Mouse (Mus musculus) urinary bladder, postnatal 36 days (tissue): ENCODE results near the gene Txnrd2.

Experiments used
- DNase-seq, 2 experiments: peaks; one replicate each; pipeline ENCODE4 v3.0.0; 2022; ENCODE audit warnings: low spot score in 2 of 2, mixed read lengths in 1 of 2

Gene Txnrd2

DNA sequence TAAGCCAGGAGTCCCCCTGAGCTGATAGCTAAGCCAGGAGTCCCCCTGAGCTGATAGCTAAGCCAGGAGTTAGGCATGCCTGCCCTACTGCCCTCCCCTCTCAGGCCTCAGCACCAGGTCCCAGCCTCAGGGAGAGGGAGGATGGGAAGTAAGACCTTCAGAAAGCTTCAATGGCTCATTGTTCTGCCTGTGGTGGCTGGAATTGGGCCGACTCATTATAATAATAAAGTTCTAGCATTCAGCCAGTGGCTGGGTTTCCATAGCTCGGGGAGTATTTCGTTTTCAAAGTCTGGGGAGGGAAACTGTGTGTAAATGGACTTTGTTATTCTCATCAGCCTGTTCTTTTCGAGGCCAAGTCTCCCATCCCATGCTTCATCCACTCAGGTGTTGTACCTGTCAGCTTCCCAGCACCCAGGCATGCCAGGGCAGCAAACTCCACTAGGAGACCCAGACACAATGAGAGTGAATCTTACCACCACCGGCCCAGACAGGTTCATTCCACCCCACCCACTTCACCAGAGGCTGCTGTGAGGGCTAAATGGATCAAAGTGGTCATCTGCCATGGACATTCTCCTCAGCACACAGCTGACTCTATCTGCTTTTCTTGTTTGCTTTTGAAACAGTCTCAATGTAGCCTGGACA is 58.7 kb downstream of the Txnrd2 start:
- no peak for DNase-seq

DNA sequence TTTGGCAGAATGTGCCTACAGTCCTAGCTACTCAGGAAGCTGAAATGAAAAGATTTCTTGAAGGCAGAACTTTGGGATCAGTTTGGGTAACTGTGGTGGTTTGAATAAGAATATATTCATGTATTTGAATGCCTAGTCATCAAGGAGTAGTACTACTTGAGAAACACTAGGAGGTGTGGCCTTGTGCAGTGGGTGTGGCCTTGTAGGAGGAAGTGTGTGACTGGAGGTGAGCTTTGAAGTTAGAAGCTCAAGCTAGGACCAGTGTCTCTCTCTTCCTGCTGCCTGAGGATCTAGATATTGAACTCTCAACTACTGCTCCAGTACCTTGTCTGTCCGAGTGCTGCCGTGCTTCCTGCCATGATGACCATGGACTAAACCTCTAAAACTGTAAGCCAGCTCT is 59.9 kb downstream of the Txnrd2 start:
- no peak for DNase-seq

DNA sequence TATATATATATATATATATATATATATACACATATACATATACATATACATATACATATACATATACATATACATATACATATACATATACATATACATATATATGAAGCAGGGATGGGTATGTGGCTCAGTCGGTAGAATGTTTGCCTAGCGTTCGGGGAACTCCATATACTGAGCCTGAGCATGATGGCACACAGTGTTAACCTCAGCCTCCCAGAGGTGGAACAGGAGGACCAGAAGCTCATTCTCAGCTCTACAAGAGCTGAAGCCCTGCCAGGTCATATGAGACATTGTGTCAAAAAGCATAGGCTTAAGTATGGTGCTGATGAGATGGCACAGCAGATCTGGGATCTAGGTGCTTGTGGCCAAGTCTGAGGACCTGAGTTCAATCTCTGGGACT is 64.1 kb downstream of the Txnrd2 start:
- DNase-seq = no peak

DNA sequence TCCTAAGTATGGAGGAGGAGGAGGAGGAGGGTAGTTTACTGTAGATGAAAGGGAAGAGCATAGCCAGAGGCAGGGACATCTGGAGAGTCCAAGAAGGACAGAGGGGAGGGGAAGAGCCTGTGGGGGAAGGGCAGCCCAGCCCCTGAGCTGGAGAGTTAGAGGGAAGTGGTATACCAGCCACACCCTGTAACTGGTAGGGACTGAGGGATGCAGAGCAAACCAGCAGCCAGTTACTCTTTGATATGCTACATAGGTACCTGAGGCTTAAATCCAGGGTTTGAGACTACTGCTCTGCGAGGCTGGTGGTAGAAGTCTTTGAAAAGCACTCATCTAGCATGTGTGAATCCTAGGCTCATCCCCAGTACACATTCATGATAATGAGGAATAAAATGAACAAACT is 64.7 kb downstream of the Txnrd2 start:
- DNase-seq = no peak

DNA sequence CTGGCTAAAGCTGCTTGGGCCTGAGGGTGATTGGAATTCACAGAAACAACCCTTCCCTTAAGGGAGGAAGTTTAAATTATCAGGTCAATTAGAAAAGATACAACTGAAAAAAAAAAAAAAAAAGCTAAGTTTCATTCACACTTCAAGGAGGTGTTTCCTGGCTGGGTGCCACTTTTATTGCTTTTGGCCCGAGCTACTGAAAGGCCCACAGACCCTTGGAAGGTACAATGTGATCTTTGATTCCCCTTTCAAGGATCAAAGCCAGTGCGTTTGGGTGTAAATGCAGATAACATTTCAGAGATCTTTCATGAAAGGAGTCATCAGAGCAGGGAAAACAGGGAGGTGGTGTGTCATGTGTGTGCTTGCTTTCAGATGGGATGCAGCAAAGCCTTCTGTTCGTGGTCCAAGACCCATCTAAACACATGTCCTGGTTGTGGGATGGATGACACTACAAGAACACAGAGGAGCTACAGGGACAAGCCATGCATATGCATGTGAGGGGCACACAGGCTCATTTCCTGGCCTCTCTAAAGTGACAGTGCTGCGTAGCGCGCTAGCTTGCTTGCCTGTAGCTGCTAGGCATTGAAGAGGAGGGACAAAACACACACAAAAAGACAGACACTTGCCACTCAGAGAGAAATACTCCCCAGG is 71.8 kb downstream of the Txnrd2 start:
- peak; percentile 13 to 37 for DNase-seq

DNA sequence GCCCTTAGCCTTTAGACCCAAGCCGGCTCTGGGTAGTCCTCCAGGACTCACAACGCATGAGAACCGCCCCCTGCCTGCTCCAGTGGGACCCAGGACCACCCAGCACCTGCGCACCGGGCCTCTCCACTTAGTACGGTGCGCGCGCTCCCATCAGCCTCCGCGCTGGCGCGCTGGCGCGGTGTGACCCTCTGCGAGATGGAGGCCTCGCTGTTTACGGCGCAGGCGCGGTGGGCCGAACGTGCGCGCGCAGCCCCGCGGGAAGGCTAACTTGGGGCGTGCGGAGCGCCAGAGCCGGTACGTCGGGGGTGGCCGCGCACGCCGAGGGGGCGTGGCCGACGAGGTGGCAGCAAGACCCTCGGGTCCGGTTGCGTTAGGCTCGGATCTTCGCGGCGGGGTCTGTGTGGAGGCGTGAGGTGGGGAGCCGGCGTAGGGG is 72.4 kb downstream of the Txnrd2 start, which contains the start of the genes Gnb1l and Rtl10:
TSS of gene Gnb1l (plus strand) at position 156 of the 433 bp plus-strand sequence.
TSS of gene Rtl10 (plus strand) at position 344 of the 433 bp plus-strand sequence.
- peak; percentile 86 to 94 for DNase-seq

DNA sequence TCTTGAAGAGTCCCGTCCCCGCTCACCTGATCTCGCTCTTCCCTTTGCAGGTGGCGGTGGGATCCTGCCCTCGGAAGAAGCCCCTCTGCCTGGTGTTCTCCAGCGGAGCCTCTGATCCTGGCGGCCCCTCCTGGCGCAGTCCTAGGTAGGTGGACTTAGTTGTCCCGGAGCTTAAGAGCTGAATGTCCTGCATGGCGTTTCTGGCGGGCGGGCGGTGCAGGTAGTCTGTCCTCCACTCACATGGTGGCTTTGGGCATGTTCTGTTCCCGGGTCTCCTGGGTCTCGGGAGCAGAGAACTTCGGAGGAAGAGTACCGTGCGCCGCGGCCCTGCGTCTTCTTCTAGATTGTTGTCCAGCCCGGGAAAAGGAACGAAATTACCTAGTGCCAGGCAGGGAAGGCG is 72.8 kb downstream of the Txnrd2 start:
- peak; percentile 16 to 27 for DNase-seq

DNA sequence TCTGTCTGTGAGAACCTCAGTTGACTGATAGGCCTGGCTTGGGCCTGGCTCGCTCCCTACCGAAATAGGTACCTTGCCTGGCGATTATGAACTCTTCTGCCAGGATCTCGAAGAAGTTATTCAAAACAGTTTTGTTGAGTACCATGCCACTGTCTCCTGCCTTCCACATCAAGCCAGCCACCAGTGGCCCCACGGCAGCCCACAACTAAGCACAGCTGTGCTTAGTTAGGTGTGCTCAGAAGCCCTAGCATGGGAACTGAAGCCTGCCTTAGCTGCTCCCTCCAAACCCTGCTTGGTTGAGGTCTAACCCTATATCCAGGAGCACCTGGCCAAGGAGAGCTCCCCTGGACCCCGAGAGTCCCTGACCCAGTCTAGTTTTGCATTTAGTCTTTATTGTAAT is 75.3 kb downstream of the Txnrd2 start:
- no peak for DNase-seq

DNA sequence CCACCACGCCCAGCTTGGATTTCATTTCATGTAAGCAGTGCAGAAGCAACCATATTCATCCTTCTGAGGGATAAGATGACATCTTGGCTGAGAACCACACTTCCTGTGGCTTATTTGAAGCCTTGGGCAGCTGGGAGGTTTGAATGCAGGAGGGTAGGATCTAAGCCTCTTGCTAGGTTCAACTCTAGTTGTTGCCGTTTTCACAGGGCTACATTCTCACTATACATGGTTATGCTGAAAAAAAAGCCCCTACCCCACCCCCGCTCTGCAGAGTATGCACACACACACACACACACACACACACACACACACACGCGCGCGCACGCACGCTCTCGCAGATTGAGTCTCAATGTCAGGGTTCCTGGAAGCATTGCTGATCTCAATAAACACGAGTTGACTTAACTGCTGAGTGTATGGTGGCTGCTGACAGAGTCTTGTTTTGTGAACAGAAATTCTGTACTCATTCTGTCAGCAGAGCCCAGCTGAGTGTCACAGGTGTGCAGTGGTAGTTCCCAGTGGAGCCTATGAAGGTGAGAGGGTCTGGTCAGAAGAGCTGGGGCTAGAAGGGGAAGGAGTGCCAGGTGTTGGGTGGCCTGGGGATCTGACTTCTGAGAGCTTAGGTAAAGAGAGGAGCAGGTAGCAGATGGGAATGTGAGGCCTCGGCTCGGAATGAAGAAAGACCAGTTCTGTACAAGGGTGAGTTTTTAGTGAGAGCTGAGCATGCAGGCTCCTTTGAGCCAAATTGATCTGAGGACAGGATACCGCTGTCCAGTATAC is 77.6 kb downstream of the Txnrd2 start:
- DNase-seq = no peak

DNA sequence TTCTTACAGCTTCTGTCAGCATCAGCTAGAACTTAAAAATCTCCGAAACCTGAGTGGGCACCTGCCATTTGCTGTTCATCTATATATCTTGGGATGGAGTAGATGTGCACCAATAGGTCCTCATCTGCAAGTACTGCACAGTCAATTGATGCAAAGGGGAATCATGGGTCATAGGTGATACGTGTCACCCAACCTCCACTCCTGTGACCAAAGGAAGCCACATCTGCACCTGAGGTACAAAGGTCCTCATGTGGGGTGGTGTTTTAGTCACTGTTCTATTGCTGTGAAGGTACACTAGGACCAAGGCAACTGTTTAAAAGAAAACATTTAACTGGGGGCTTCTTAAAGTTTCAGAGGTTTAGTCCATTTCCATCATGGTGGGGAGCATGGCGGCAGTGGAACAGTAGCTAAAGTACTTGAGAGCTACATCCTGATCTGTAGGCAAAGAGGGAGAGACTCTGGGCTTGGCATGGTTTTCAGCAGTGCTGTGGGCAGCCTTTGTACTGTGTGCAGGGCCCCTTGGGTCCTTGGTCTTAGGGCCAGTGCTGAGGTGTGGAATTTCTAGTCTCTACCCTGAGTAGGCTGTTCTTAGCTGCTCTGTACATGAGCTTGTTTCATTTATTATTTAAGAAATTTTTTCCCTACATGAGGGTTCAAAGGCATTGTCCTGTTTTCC is 80.5 kb downstream of the Txnrd2 start:
- DNase-seq = no peak

DNA sequence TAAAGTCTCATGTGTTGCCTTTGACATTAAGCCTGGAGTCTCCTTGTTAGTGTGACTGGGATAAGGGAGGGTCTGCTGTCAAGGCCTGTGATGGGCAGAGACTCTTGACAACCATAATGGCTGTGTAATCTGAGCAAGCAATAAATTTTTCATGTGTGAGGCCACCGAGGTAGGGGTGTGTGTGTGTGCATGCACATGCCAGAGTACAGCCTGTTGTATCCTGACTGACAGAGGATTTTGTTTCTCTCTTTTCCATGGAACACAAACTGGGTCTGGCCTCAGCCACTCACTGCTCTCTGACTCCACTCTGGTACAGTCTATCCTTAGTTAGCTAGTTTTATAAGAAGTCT is 81.0 kb downstream of the Txnrd2 start:
- no peak for DNase-seq

DNA sequence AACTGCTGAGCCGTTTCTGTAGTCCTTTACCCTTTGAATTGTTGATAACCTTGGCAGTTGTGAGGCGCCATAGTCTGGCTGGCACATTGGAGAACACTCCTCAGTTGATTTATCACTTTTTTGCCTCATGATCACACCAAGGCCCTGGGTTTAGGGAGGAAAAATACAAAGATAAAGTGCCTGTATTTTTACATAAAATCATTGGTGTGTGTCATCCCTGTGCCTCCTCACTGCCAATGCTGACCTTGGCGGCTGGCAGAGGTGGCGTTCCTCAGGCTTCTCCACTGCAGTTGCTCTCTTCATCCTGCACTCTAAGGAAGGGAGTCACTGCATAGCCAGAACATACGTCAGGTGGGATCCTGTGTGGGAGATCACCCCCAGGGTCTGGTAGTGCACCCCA is 85.6 kb downstream of the Txnrd2 start:
- no peak for DNase-seq

DNA sequence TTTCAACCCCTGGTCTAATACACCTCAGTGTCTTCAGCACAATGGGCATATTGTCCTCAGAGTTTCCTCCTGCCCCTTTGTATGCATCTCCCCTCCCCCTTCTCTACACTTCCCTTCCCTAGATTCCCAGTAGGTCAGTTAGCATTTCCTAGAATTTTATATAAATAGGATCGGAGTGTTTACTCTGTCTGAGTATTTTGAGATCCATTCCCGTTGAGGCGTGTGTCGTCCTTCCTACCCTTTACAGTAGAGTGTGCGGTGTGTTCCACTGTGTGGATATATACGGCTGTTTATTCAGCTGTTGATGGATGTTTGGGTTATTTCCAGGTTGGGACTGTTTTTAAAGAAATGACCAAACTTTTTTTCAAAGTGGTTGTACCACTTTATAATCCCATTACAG is 87.3 kb downstream of the Txnrd2 start:
- DNase-seq = no peak

DNA sequence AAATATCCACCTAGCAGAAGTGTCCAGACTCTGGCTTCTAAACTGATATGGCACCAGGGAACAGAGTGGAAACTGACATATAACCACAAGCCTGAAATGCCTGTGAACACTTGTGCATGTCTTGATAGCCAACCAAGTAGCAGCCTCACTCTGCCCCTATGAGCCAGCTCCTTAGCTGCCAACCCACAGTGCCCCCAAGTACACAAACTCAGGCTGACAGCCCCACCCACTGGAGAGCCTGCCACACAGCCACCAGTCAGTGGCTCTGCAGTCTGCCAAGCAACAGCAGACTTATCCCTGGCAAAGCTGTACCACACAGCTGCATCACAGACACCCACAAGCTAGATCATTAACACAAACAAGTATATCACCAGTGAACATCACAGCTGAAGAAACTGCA is 91.9 kb downstream of the Txnrd2 start:
- DNase-seq = no peak

DNA sequence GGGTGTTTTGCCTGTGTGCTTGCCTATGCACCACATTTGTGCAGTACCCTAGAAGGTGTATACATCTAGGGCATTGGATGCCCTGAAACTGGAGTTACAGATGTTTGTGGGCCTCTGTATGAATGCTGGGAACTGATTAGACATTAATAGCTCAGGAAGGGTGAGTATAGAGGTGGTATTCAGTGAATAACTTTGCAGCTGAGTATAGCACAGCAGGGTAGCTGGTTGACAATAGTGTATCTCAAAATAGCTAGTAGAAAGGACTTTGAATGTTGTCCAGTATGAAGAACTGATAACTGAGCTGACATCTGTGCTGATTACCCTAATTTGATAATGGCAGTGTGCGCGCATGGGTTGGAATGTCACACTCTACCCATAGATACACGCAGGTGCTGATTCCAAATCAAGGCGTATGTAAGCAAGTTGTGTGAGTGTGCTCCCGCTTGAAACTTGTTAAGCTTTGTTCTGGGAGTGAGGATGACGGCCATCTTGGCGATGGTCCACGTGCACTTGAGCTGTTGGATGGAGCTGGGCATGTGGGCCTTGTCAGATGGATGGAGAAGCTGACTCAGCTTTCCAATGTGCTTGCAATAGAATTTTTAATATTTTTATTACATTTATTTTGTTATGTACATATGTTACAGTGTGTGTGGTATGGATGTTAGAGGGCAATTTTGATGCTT is 97.5 kb downstream of the Txnrd2 start:
- DNase-seq = no peak

DNA sequence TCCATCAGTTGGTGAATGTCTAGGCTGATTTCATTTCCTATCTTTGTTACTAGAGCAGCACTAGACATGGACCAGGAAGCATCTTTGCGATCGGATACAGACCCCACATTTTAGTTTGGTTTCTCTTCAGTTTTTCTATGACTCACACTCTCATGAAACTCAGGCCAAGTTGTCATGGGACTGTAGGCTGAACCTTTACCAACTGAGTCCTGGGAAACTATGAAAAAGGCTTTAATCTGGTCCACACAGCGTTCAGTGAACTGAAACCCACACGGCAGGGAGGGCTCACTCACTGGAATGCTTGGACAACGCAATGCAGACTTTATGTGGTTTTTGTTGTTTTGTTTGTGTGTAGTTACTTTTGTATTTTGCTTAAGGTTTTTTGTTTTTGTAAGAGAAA is 102.5 kb downstream of the Txnrd2 start:
- no peak for DNase-seq
